32 mouse cellular contexts compared by ENCODE assay signal in genomic region chr4:107198072-107198471, GRCm38 (mm10). TPM values are rescaled to one million over a fixed set of nuclear protein-coding genes. Genes with fewer than 3 reads are reported as not detected.
DNase-seq lines count a peak whose midpoint lies in the region; ATAC-seq lines count a peak whose summit lies in the region.
"Had no signal": no experiment of that assay in that cellular context is flagged by ENCODE, and none has a peak within 500 bp of the region (broad histone marks: within the 10 kb centered on the region; RNA-seq: fewer than 3 reads in every experiment).

No protein-coding gene starts in this region.

- peak; percentile 38 for DNase-seq in adrenal gland, adult 2 months
- DNase-seq in adrenal gland, adult 18-20 months (ENCODE audit: low spot score in 2 of 2): no peak
- DNase-seq in frontal cortex, postnatal 36 days (ENCODE audit: low spot score in 2 of 2): no peak
- peak; percentile 29 for DNase-seq in 416B (ENCODE audit: low read depth)
- no peak for DNase-seq in lung, postnatal 14 days
- DNase-seq: cerebellum, adult 11 months; cerebellum, adult 2 months; cerebellum, adult 9-11 months; cerebellum, postnatal 25 days; forebrain, postnatal 0 days; gastrocnemius, postnatal 10 days; gastrocnemius, postnatal 36 days; heart, postnatal 10 days; heart, postnatal 36 days; kidney, adult 11 months; kidney, adult 8-10 months had no signal

- ATAC-seq in frontal cortex, adult (ENCODE audit: low TSS enrichment): peak; percentile 78; the same call in 1 of the 2 replicates
- ATAC-seq: CD4-positive, CD25-positive, alpha-beta regulatory T cell, adult 4 months; forebrain, embryonic 14.5 days; forebrain, postnatal 0 days; hindbrain, embryonic 16.5 days; intestine, embryonic 15.5 days had no signal

RNA-seq across cellular contexts. Expression of gene Ldlrad1, which starts 10.9 kb away (rescaled TPM):
- not detected for total RNA-seq in adrenal gland, adult 2 months (2021)
- polyA plus RNA-seq in adrenal gland, adult 2 months (2012; rRNA removed): 0.15 and 0.45 TPM in 2 replicates
- total RNA-seq in adrenal gland, adult 18-20 months (2021): not detected
- total RNA-seq: common myeloid progenitor, adult 5-6 weeks; forebrain, postnatal 0 days; gastrocnemius, adult 18-20 months; gastrocnemius, postnatal 10 days; gastrocnemius, postnatal 36 days; granulocyte monocyte progenitor cell, adult 5-6 weeks; heart, adult 8-10 months; heart, postnatal 10 days; heart, postnatal 36 days had no signal
- polyA plus RNA-seq: C2C12; cerebellum, adult 2 months; embryonic facial prominence, embryonic 12.5 days; forebrain, embryonic 11.5 days; forebrain, embryonic 14.5 days; forebrain, postnatal 0 days; heart, embryonic 12.5 days; heart, embryonic 15.5 days; hindbrain, embryonic 10.5 days; hindbrain, embryonic 13.5 days; hindbrain, embryonic 16.5 days; intestine, embryonic 15.5 days had no signal

RNA-seq across cellular contexts. Expression of gene Tceanc2, which starts 19.2 kb away (rescaled TPM):
- 10 to 100 TPM; 22.7 to 26.7 TPM for total RNA-seq in adrenal gland, adult 2 months (2021)
- polyA plus RNA-seq in adrenal gland, adult 2 months (2012; rRNA removed): 5.3 and 5.4 TPM in 2 replicates
- total RNA-seq in adrenal gland, adult 18-20 months (2021): 10 to 100 TPM; 21.0 to 27.7 TPM

RNA-seq across cellular contexts. Expression of gene Tmem59, which starts 19.9 kb away (rescaled TPM):
- 100 to 1,000 TPM; 274 to 379 TPM for total RNA-seq in adrenal gland, adult 2 months (2021)
- polyA plus RNA-seq in adrenal gland, adult 2 months (2012; rRNA removed): 746 and 999 TPM in 2 replicates
- total RNA-seq in adrenal gland, adult 18-20 months (2021): 100 to 1,000 TPM; 341 to 403 TPM

RNA-seq across cellular contexts. Expression of gene Lrrc42, which starts 55.3 kb away (rescaled TPM):
- total RNA-seq in adrenal gland, adult 2 months (2021): 10 to 100 TPM; 28.0 to 31.7 TPM
- polyA plus RNA-seq in adrenal gland, adult 2 months (2012; rRNA removed): 7.7 and 9.0 TPM in 2 replicates
- 10 to 100 TPM; 18.9 to 19.9 TPM for total RNA-seq in adrenal gland, adult 18-20 months (2021)

RNA-seq across cellular contexts. Expression of gene Hspb11, which starts 55.3 kb away (rescaled TPM):
- total RNA-seq in adrenal gland, adult 2 months (2021): 10 to 100 TPM; 16.7 to 19.1 TPM
- polyA plus RNA-seq in adrenal gland, adult 2 months (2012; rRNA removed): 0.30 and 0.83 TPM in 2 replicates
- total RNA-seq in adrenal gland, adult 18-20 months (2021): 10 to 100 TPM; 17.3 to 20.3 TPM

Comparison
In these comparisons a context has a peak if more than half of its experiments do, and no peak if none do; other contexts are left out.
1. DNase-seq: peak in adrenal gland, adult 2 months (single experiment) and 416B (single experiment); none in adrenal gland, adult 18-20 months (0 of 2), frontal cortex, postnatal 36 days (0 of 2) and lung, postnatal 14 days (single experiment).